Mouse (Mus musculus) embryonic fibroblast, embryonic 13.5 days (primary cell): ENCODE data around the gene Brd3. TPM values are rescaled to one million over a fixed set of nuclear protein-coding genes. Genes with fewer than 3 reads are reported as not detected.
"Not testable (repeated sequence)": the region's sequence is repeated elsewhere in the genome, so short reads cannot be mapped to it uniquely, and the experiment has no call there.

Source experiments
- H3K27ac ChIP-seq: 2 replicates; pipeline ENCODE4 v1.5.1; 2012; ENCODE audit warnings: low read length, control low read depth, inconsistent platforms; ENCODE audit not compliant: insufficient read depth
- H3K4me1 ChIP-seq: 2 replicates; pipeline ENCODE4 v1.6.1; 2011; ENCODE audit warnings: low read length; ENCODE audit not compliant: control insufficient read depth, insufficient read depth
- H3K4me3 ChIP-seq: 2 replicates; pipeline ENCODE4 v1.5.1; 2011; ENCODE audit warnings: mild to moderate bottlenecking, control low read depth, low read length; ENCODE audit not compliant: insufficient read depth
- CTCF ChIP-seq: IDR thresholded peaks from 2 replicates; pipeline ENCODE4 v1.5.1; 2011; ENCODE audit warnings: mild to moderate bottlenecking, control low read depth, low read length, moderate library complexity, borderline replicate concordance; ENCODE audit not compliant: insufficient read depth
- POLR2A ChIP-seq: IDR thresholded peaks from 2 replicates; pipeline ENCODE4 v1.6.1; 2011; ENCODE audit warnings: low read depth, mild to moderate bottlenecking, control low read depth, low read length, moderate library complexity
- polyA plus RNA-seq: library from polyadenylated mRNA; stranded (reverse); fragments of >200 nt; gene quantifications from 2 replicates; pipeline ENCODE4 v1.2.4, GENCODE M21; 2011; ENCODE audit warnings: low read depth; ENCODE audit not compliant: missing spikeins, insufficient read length

Gene Brd3
- 38.7 and 41.4 TPM in 2 replicates for polyA plus RNA-seq

DNA sequence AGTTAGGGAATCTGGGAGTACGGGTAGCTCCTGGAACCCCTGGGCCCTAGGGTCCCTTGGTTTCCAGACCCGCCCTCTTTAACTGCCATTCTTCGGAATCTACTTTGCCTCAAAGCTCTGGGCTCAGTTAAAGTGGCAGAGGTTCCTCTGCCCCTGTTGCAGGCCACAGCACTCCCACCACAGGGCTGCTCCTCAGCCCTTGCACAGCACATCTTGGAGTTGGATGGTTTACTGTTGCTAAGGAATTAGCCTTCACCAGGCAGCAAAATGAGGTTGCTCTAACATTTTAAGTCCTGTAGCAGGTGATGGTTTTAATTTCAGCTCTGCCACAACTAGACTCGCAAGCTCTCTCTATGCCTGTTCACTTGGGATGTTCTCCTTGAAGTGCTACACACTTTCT is at the start of gene Brd3:
Gene Brd3 (minus strand): TSS at position 101 of the 400 bp plus-strand sequence.
- Histone ChIP-seq H3K4me3 (no peak within 1 kb of the TSS), H3K4me1 (peaks cover 8% of the 10 kb centered on the region), H3K27ac (no peak within 1 kb of the TSS)
- TF ChIP-seq POLR2A (no peak), CTCF (no peak)

DNA sequence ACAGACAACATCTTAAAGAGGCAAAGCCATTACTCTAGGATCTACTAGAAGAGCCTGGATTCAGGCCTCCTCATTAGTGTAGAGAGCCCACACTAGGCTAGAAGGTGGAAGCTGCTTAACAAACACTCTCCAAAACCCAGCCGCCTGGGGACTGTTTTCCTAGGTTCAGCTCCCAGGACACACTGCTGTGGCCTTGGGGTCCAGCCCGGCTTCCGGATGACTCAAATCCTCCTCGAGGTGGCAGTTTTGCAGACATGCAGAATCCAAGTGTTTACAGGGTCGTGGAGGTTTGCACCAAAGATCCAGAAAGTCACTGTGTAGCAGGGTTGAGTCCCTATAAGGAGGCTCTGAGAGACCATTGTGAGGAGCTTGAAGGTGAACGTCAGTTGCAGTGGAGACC is 49.5 kb upstream of the Brd3 start:
- H3K4me1 ChIP-seq = no peaks in the 10 kb centered on the region
- H3K27ac ChIP-seq = no peak overlapping the region
- no peak overlapping the region for H3K4me3 ChIP-seq
- no peak for TF ChIP-seq CTCF
- TF ChIP-seq POLR2A = no peak

DNA sequence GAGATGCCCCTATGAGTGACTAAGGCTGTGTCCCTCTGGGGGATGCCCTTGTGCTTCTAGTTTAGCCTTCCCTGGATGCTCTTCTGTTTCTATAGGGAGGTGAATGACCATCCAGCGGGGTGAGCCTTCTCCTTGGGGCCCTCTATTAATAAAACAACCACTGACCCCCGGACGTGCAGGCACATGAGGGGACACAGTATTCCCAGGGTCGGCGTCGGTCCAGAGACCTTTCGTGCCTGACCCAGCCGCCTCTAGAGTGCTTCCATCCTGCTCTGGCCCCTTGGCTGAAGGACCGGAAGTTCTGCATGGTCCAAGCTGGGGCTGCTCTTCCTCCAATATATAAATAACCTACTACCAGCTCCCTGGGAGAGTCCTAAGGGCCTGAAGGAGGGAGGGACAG is 46.8 kb upstream of the Brd3 start:
- Histone ChIP-seq H3K27ac (no peak overlapping the region), H3K4me3 (no peak overlapping the region), H3K4me1 (no peaks in the 10 kb centered on the region)
- TF ChIP-seq POLR2A (no peak), CTCF (no peak)

DNA sequence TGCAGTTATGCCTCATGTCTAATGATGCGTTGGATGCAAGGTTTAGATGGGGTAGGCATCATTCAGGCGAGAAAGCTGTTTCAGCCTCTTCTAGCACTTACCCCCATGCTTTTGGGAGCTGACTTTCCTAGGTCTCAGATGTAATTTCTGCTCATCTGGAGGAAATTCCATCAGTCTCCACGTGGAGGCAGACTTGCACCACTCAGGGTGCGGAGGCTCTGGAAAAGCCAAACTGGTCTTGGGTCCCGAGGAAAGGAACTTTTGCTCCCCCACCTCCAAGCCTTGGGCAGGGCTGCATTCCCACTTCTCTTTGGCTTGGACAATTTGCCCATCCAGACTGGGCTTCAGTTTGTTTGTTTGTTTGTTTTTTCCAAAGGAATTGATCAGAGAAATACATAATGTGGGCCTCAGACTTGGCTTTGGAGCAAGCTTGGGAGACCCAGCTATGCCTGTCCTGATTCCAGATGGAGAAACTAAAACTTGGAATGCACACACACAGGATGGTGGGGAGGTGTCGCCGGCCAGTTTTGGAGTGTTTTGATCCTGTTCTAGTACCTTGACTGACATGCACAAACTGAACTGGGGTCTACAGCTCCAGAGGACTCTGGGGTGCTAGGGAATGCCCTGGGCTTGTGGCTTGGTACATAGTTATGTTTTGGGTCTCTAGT is 45.3 kb upstream of the Brd3 start:
- Histone ChIP-seq H3K4me1 (no peaks in the 10 kb centered on the region), H3K4me3 (no peak overlapping the region), H3K27ac (no peak overlapping the region)
- TF ChIP-seq POLR2A = no peak
- peak; percentile 84 for TF ChIP-seq CTCF

DNA sequence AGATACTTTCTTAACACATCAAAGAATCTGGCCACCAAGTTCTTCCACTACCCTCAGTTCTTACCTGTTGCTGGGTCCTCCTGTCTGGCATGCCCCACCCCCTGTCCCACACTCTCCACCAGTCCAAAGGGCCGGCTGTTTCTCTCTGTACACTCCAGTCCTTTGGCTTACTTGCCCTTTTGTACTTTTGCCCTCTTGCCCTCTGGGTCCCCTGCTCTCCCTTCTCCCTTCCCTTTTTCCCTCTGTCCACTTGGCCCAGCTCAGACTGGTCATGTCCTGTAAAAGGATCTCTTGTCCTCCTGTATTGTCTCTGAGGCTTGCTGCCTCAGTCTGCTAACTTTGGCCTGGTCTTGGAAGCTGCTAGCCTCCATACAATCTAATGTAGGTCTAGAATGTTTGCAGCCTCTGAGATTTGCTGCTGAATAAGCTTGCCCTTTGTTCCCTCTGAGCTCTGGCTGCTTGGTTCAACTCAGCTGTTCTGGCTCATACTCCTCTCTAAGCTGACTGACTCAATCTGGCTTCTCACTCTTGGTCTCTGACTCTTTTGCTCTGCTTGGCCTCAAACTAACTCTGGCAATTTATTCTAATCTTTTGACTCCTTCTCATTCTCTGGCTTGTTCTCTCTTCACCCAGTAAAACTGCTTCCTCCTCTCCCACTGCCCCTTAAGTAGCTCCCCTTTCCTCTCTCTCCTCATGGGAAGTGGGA is 41.4 kb upstream of the Brd3 start:
- no peaks in the 10 kb centered on the region for H3K4me1 ChIP-seq
- no peak for TF ChIP-seq CTCF
- TF ChIP-seq POLR2A = no peak
- H3K4me3 ChIP-seq = no peak overlapping the region
- no peak overlapping the region for H3K27ac ChIP-seq

DNA sequence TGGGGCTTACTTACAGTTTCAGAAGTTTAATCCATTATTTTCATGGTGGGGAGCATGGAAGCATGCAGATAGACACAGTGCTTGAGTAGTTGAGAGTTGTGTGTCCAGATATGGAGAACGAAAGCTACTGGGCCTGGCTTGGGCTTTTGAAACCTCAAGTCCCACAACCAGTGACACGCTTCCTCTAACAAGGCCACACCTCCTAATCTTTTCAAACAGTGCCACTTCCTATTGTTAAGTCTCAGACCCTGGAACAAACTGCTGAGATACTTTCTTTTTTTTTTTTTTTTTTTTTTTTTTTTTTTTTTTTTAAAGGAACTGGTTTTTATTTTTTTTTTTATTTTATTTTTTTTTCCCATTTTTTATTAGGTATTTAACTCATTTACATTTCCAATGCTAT is 40.5 kb upstream of the Brd3 start:
- no peak overlapping the region for H3K27ac ChIP-seq
- no peak overlapping the region for H3K4me3 ChIP-seq
- TF ChIP-seq CTCF = no peak
- TF ChIP-seq POLR2A = no peak
- H3K4me1 ChIP-seq = no peaks in the 10 kb centered on the region

DNA sequence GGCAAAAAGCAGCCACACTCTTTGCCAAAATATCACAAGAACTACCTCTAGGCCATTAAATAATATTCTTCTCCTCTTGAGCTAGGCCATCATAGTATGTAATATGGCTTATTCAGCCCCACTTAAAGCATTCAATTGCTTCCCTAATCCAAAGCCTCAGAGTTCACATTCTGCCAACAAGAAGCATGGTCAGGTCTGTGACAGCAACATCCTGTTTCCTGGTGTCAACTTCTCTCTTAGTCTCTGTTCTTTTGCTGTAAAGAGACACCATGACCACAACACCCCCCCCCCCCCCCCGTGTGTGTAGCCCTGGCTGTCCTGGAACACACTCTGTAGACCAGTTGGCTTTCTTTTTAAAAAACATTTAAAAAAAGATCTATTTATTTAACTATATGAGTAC is 39.9 kb upstream of the Brd3 start:
- H3K27ac ChIP-seq = no peak overlapping the region
- no peaks in the 10 kb centered on the region for H3K4me1 ChIP-seq
- no peak overlapping the region for H3K4me3 ChIP-seq
- TF ChIP-seq POLR2A (no peak), CTCF (no peak)

DNA sequence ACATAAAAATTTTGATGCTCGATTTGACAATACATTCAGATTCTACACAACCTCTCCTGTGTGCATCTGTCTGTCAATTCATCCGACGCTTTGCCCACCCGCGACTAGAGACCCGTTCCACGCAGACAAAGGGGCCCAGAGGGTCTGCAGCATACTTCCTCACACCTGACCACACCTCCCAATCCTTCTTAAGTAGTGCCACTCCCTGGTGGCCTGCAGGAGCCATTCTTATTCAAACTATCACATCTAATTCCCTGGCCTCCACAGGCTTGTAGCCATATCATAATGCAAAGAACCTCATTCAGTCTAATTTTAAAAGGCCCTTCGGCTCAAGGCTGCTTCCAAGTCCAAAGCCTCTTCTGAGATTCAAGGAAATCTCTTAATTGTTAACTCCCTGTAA is 38.6 kb upstream of the Brd3 start:
- H3K4me3 ChIP-seq, H3K4me1 ChIP-seq: not testable (repeated sequence)

DNA sequence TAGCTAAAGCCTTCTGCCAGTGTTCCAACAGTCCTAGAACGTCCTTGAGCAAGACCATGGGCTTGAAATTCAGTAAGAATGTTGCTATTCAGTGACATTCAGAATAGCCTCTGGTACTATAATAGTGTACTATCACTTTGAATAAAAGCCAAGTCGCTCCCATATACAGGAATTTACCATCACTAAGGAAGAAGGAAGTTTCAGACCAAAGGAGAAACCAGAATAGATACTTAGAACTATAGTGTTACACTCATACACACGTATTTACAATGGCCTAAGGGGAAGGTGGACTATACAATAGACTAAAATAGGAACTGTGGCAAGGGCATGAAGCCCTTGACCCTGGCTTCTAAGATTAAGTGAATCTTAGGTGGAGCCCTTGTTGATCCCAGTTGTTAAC is 38.1 kb upstream of the Brd3 start:
- not testable (repeated sequence) for H3K27ac ChIP-seq, H3K4me1 ChIP-seq

More for the DNA sequence above, 38.6 kb upstream of the Brd3 start:
- H3K27ac ChIP-seq = not testable (repeated sequence)

DNA sequence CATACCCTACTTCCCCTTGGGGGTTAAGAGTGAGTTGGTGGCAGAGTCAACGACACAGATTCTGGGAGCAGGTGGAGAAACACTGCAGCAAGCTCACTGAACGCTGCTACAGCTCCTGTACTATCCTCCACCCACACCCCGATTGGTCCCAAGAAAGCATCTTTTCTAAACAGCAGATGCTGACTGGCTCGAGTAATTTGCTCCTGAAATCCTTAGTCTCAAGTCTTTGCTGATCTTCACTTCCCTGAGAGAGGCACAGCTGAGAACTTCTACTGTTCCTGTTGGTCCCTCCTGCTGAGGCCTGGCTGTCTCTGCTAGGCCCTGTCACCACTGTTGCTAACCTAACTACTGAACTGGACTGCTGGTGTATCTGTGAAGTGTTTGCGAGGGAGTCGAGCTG is 37.2 kb upstream of the Brd3 start:
- no peak overlapping the region for H3K27ac ChIP-seq
- TF ChIP-seq CTCF = no peak
- TF ChIP-seq POLR2A = no peak
- H3K4me3 ChIP-seq = no peak overlapping the region
- no peaks in the 10 kb centered on the region for H3K4me1 ChIP-seq

More for the DNA sequence above, 38.1 kb upstream of the Brd3 start:
- H3K4me3 ChIP-seq = not testable (repeated sequence)

DNA sequence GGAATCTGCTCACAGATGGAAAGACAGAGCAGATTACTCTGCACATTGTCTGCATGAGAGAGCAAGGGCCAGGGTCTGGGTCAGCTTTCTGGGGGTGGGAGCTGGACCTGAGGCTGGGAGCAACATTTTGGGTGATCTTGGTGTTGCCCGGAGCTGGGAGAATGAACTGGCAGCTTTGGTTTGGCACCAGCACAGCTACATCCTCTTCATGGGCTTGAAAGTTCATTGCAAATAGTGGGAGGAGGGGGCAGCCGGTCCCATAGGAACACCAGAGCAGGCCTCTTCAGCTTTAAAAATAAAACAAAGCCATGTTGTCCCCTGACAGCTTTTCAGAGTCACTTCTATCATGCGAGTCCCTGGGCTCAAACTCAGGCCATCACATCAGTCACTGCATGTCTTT is 33.8 kb upstream of the Brd3 start:
- Histone ChIP-seq H3K4me3 (no peak overlapping the region), H3K27ac (no peak overlapping the region), H3K4me1 (no peaks in the 10 kb centered on the region)
- no peak for TF ChIP-seq POLR2A
- TF ChIP-seq CTCF = no peak
